Mouse (Mus musculus): Measurements from ENCODE around the gene Gucy2d.

Gucy2d gene

DNA sequence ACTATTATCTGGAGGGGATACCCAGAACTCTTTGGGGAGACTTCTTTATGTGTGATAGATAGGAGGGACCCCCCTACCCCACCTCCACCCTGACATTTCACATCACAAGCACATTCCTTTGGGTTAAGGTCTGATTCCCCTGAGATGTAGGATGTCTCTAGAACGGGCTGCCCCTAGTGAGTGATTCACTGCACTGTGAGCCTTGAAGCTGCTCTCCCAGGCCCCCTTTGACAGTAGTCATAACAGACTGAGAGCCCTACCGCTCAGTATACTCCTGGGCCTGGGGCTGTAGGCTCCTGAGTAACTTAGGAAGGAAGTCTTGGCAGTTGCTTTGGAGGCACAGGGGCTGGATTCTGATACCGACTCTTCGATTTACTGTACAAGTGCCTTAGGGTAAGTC is 50.1 kb downstream of the Gucy2d start:
- DNase-seq (ENCODE audit: low spot score): no peak

- no peak for DNase-seq (ENCODE audit: low spot score)
These were observed 50.7 kb downstream of the Gucy2d start for GRCm38 (mm10) chr7:98490911-98491310.

GRCm38 (mm10) chr7:98491451-98492200 is 51.4 kb downstream of the Gucy2d start:
- DNase-seq (ENCODE audit: low spot score): no peak

DNA sequence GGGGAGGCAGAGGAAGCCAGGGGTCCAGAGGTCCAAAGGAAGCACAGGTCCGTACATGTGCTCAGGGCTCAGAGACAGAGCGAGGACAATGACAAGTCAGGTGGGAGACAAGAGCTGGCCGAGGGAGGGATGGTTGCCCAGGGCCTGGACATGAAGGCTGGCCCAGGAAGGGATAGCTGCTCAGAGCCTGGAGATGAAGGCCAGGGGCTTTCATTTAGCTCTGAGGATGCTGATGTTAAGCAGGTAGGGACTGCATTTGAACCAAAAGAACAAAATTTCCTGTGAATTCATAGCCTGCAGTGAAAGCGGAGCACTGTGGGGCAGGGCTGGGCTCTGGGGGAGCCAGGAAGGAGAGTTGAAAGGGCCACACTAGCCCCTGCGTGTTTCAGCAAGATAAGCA is 52.1 kb downstream of the Gucy2d start:
- DNase-seq (ENCODE audit: low spot score): no peak

- no peak for DNase-seq (ENCODE audit: low spot score)
These were observed 53.1 kb downstream of the Gucy2d start for GRCm38 (mm10) chr7:98493307-98493706.

DNA sequence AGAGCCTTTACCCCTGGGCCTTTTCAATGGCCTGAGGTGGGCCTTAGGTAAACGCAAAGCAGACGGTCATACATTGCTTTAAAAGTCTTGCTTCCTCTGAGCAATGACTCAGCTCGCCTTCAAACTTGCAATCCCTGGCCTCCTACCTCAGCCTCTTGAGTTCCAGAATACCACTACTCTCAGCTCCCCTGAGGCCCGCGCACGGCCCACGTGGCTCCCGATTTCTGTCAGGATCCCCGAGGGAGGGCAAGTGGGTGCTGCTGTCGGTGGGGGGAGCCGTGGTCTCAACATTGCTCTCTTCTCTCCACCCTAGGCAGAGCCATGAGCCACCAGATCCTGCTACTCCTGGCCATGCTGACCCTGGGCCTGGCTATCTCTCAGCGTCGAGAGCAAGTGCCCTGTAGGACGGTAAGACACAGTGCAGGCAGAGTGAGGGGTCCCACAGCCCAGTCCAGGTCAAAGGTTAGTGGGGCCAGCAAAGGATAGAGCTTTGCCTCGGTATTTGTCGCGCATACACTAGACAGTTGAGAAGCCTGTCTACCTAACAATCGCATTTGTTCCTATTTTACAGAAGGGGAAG is 53.8 kb downstream of the Gucy2d start:
- no peak for DNase-seq (ENCODE audit: low spot score)

DNA sequence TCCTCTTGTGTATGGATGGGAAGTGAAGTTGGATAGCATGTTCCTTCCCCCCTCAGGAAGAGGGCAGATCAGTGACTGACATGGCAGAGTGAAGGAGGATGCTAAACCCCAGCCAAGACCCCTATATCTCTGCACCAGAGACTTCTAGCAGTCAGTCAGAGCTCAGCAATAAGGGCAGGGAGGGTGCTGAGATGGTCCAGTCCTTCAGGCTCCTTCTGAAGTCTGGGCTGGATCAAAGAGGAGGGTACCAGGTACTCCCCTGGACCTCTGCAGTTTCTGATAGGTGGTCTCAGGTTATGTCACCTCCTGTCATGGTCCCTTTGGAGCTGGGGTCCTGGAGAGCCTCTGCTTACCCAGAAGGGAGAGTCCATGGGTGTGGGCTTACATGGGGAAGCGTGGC is 55.4 kb downstream of the Gucy2d start:
- DNase-seq (ENCODE audit: low spot score): no peak

GRCm38 (mm10) chr7:98497451-98497850 is 57.2 kb downstream of the Gucy2d start:
- no peak for DNase-seq (ENCODE audit: low spot score)

DNA sequence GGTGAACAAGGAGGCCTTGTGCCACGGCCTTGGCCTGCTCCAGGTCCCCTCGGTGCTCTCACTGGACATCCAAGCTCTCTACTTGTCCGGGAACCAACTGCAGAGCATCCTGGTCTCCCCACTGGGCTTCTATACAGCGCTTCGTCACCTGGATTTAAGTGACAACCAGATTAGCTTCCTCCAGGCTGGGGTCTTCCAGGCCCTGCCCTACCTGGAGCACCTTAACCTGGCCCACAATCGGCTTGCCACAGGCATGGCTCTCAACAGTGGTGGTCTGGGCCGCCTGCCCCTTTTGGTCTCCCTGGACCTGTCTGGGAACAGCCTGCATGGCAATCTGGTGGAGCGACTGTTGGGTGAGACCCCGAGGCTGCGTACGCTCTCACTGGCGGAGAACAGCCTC is 57.9 kb downstream of the Gucy2d start:
- DNase-seq (ENCODE audit: low spot score): no peak

- no peak for DNase-seq (ENCODE audit: low spot score)
These were observed 58.7 kb downstream of the Gucy2d start for GRCm38 (mm10) chr7:98498656-98499560.

DNA sequence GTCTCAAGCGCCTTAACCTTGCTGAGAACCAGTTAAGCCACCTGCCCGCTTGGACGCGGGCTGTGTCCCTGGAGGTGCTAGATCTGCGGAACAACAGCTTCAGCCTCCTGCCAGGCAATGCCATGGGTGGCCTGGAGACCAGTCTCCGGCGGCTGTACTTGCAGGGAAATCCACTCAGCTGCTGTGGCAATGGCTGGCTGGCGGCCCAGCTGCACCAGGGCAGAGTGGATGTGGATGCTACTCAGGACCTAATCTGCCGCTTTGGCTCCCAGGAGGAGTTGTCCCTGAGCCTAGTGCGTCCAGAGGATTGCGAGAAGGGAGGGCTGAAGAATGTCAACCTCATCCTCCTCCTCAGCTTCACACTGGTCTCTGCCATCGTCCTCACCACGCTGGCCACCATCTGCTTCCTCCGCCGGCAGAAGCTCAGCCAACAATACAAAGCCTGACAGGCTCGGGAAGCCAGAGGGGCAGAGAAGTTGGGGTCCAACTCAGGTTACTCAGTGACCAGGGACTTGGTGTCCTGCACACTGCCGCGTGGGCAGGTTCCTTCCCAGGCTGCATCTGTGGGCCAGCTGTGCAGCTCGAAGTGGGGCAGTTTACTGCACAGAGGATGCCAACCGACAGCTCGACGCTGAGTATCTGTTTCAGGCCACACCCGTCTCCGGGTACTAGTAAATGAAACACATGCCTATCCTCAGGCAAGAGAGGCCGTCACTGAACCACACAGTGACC is 59.5 kb downstream of the Gucy2d start:
- DNase-seq (ENCODE audit: low spot score): no peak

DNA sequence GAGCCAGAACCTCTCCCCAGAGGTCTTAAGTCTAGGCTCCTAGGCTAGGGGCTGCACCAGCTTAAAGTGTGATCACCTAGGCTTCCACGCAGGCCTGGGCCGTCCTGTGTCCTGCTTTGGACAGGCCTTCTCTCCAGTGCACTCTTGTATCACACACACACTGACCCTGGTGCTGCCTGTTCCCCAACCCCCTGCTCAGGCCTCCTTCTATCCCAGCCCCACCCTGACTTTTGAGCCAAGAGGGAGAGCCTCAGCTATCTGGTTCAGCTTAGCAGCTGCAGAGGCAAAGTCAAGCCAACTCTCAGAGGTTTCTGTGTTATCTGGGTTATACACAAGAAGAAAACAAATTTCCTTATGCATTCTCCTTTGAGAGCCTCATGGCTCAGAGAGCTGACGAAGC is 60.3 kb downstream of the Gucy2d start:
- DNase-seq (ENCODE audit: low spot score): no peak

- DNase-seq (ENCODE audit: low spot score): no peak
These were observed 60.9 kb downstream of the Gucy2d start for GRCm38 (mm10) chr7:98501078-98501477.

- no peak for DNase-seq (ENCODE audit: low spot score)
These were observed 62.7 kb downstream of the Gucy2d start for GRCm38 (mm10) chr7:98502921-98503320.

DNA sequence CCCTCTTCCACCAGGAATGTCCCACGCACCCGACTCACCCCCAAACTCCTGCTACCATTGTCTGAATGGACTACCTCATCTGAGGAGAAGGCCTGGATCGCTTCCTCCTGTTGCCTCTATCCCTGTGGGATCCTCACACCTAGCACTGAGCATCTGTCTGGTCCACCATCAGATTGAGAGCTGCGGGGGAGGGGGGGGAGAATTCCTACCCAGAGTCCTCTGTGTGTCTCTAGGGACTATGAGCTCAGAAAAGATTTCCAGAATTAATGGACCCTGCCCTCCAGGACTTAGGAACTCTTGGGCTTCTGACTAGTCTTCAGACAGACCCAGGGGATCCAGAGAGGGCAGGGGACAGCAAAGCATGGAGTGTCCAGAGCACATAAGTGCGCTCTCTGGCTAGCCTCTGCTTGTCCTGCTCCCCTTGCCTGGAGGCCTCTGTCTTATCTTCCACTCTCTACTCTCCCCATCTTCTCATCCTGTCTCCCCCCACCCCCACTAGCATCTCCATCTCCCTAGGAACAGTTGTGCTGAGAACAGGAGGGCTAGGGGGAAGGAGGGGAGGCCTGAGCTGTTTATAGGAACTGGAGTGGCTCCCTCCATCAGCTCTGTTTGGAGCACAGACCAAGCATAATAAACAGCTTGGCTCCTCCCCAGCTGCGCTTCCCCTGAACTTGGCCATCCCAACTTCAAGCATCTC is 63.9 kb downstream of the Gucy2d start:
- no peak for DNase-seq (ENCODE audit: low spot score)

DNA sequence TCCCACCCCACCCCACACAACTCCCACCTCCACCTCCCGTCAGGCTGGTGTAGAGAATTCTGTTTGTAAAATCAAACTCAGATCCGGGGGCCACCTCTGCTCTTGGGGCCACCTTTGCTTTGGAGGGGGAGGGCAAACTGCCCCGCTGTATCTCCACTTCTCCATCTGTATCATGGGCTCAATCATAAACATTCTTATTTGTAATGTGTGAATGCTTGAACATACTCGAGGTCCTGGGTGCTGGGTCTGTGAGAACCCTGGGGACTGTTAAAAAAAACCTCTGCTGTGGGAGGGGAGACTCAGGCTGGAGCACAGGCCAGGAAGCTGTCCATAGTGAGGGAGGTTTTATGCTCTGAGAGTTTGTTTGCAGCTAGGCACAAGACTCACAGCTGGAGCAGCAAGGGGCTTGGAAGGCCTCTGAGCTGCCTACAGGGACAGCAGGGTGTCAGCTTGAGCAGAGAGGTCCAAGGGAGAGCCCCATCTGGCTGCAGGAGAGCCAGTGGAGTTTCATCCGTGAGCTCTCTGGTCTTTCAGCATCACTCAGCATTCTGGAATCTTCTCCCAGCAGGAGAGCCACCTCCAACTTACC is 64.6 kb downstream of the Gucy2d start:
- DNase-seq (ENCODE audit: low spot score): no peak

DNA sequence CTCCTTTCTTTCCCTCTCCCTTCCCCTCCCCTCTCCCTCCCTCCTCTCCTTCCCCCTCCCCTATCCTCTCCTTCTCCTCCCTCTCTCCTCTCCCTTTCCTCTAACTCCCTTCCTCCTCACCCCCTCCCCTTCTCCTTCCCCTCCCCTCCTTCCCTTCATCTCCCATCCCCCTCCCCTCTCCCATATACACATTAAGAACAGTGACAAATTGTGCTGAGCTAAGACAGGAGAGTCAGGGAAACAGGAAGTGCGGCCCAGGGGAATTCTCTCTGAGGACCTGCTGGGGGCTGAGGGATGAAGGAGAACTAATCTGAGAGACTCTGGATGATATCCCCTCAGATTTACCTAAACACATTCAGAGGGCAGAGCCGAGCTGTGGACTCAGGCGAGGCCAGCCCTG is 65.4 kb downstream of the Gucy2d start:
- no peak for DNase-seq (ENCODE audit: low spot score)

- no peak for DNase-seq (ENCODE audit: low spot score)
These were observed 71.0 kb downstream of the Gucy2d start for GRCm38 (mm10) chr7:98510961-98511958.

- no peak for DNase-seq (ENCODE audit: low spot score)
These were observed 73.0 kb downstream of the Gucy2d start for GRCm38 (mm10) chr7:98513251-98513650.

- no peak for DNase-seq (ENCODE audit: low spot score)
These were observed 82.4 kb downstream of the Gucy2d start for GRCm38 (mm10) chr7:98522576-98522975.
